ENCODE assay signal across 15 mouse cellular contexts in genomic region chr8:108899251-108899771, GRCm38 (mm10).
A peak's percentile ranks its signal among the peaks of the same experiment; 100 is the strongest.
DNase-seq lines count a peak whose midpoint lies in the region; ATAC-seq and TF ChIP-seq lines count a peak whose summit lies in the region.
"Had no signal": no experiment of that assay in that cellular context is flagged by ENCODE, and none has a peak within 500 bp of the region (broad histone marks: within the 10 kb centered on the region; RNA-seq: fewer than 3 reads in every experiment).

No protein-coding gene starts in this region.

- H3K4me1 ChIP-seq in hindbrain, embryonic 12.5 days: peaks cover 91% of the 10 kb centered on the region
- peaks cover 28% of the 10 kb centered on the region for H3K4me1 ChIP-seq in hindbrain, postnatal 0 days (ENCODE audit: insufficient read depth, low read length)
- H3K4me1 ChIP-seq in embryonic facial prominence, embryonic 12.5 days: peaks cover 83% of the 10 kb centered on the region
- H3K4me1 ChIP-seq in midbrain, embryonic 14.5 days (ENCODE audit: control insufficient read depth, insufficient read depth, low read length): peaks cover 84% of the 10 kb centered on the region
- peaks cover 55% of the 10 kb centered on the region for H3K4me1 ChIP-seq in kidney, embryonic 16.5 days (ENCODE audit: insufficient read depth, low read length)

- DNase-seq in hindbrain, postnatal 0 days (ENCODE audit: low spot score): no peak
- DNase-seq in ES-CJ7 (ENCODE audit: low read depth, low spot score): peak; percentile 56
- no peak for DNase-seq in midbrain, embryonic 14.5 days
- no peak for DNase-seq in thymus, adult 18-20 months
- DNase-seq: adrenal gland, adult 8-10 months; cerebellum, postnatal 10 days; embryo, embryonic 11 days; heart, adult 11 months; kidney, adult 2 months; kidney, postnatal 25 days; lung, postnatal 10 days had no signal

- no peaks in the 10 kb centered on the region for H3K9me3 ChIP-seq in hindbrain, embryonic 12.5 days (replicated peaks)
- no peaks in the 10 kb centered on the region for H3K9me3 ChIP-seq in hindbrain, postnatal 0 days (ENCODE audit: low read length)
- H3K9me3 ChIP-seq in embryonic facial prominence, embryonic 12.5 days: no peaks in the 10 kb centered on the region
- H3K9me3 ChIP-seq in midbrain, embryonic 14.5 days (ENCODE audit: control insufficient read depth, low read length): no peaks in the 10 kb centered on the region
- H3K9me3 ChIP-seq in kidney, embryonic 16.5 days (ENCODE audit: low read length): no peaks in the 10 kb centered on the region
- H3K9me3 ChIP-seq: limb, embryonic 15.5 days had no signal

- H3K4me2 ChIP-seq in hindbrain, embryonic 12.5 days (replicated peaks): no peak overlapping the region
- H3K4me2 ChIP-seq in hindbrain, postnatal 0 days (ENCODE audit: low read depth, low read length): no peak overlapping the region
- no peak overlapping the region for H3K4me2 ChIP-seq in embryonic facial prominence, embryonic 12.5 days (replicated peaks)
- no peak overlapping the region for H3K4me2 ChIP-seq in midbrain, embryonic 14.5 days (ENCODE audit: low read length)
- no peak overlapping the region for H3K4me2 ChIP-seq in kidney, embryonic 16.5 days (replicated peaks; ENCODE audit: low read depth, low read length)
- H3K4me2 ChIP-seq: limb, embryonic 15.5 days had no signal

- H3K27me3 ChIP-seq in hindbrain, embryonic 12.5 days: no peaks in the 10 kb centered on the region
- H3K27me3 ChIP-seq in hindbrain, postnatal 0 days (ENCODE audit: insufficient read depth, low read length): no peaks in the 10 kb centered on the region
- H3K27me3 ChIP-seq in embryonic facial prominence, embryonic 12.5 days: no peaks in the 10 kb centered on the region
- H3K27me3 ChIP-seq in midbrain, embryonic 14.5 days (ENCODE audit: control insufficient read depth, insufficient read depth, low read length): peaks cover 4% of the 10 kb centered on the region; the same call in 1 of the 2 replicates
- H3K27me3 ChIP-seq in kidney, embryonic 16.5 days (ENCODE audit: insufficient read depth, low read length): no peaks in the 10 kb centered on the region
- H3K27me3 ChIP-seq: limb, embryonic 15.5 days had no signal

- no peak for TF ChIP-seq CTCF in hindbrain, postnatal 0 days (IDR thresholded peaks at IDR 0.05; ENCODE audit: low read depth)

- H3K9ac ChIP-seq in hindbrain, embryonic 12.5 days: no peak overlapping the region
- H3K9ac ChIP-seq in hindbrain, postnatal 0 days (replicated peaks; ENCODE audit: low read length): no peak overlapping the region
- no peak overlapping the region for H3K9ac ChIP-seq in embryonic facial prominence, embryonic 12.5 days
- H3K9ac ChIP-seq in midbrain, embryonic 14.5 days (replicated peaks; ENCODE audit: low read length): no peak overlapping the region
- no peak overlapping the region for H3K9ac ChIP-seq in kidney, embryonic 16.5 days (replicated peaks; ENCODE audit: low read length)
- H3K9ac ChIP-seq: limb, embryonic 15.5 days had no signal

- WGBS in hindbrain, embryonic 12.5 days: 67% methylated on average over 14 of the region's 14 CpGs
- 63% methylated on average over 14 of the region's 14 CpGs for WGBS in hindbrain, postnatal 0 days
- 74% methylated on average over 14 of the region's 14 CpGs for WGBS in embryonic facial prominence, embryonic 12.5 days
- 64% methylated on average over 14 of the region's 14 CpGs for WGBS in midbrain, embryonic 14.5 days
- 69% methylated on average over 14 of the region's 14 CpGs for WGBS in kidney, embryonic 16.5 days

- peak; percentile 7; the same call in 1 of the 2 replicates for ATAC-seq in hindbrain, embryonic 12.5 days (ENCODE audit: low FRiP score)
- ATAC-seq in hindbrain, postnatal 0 days: no peak
- ATAC-seq in embryonic facial prominence, embryonic 12.5 days (ENCODE audit: insufficient number of reproducible peaks, insufficient read depth, low FRiP score, low TSS enrichment): no peak; the same call in 1 of the 2 replicates
- no peak for ATAC-seq in midbrain, embryonic 14.5 days (ENCODE audit: low FRiP score, low TSS enrichment)
- no peak for ATAC-seq in kidney, embryonic 16.5 days (ENCODE audit: low FRiP score, low TSS enrichment)

- H3K4me3 ChIP-seq in hindbrain, embryonic 12.5 days: no peak overlapping the region
- H3K4me3 ChIP-seq in hindbrain, postnatal 0 days (ENCODE audit: low read length): no peak overlapping the region
- no peak overlapping the region for H3K4me3 ChIP-seq in embryonic facial prominence, embryonic 12.5 days
- no peak overlapping the region for H3K4me3 ChIP-seq in midbrain, embryonic 14.5 days (replicated peaks; ENCODE audit: low read depth, low read length)
- H3K4me3 ChIP-seq in kidney, embryonic 16.5 days (ENCODE audit: low read length): no peak overlapping the region
- H3K4me3 ChIP-seq: limb, embryonic 15.5 days had no signal

- H3K36me3 ChIP-seq in hindbrain, embryonic 12.5 days: no peaks in the 10 kb centered on the region; the same call in 1 of the 2 replicates
- H3K36me3 ChIP-seq in hindbrain, postnatal 0 days (ENCODE audit: insufficient read depth, low read length): no peaks in the 10 kb centered on the region
- H3K36me3 ChIP-seq in embryonic facial prominence, embryonic 12.5 days: no peaks in the 10 kb centered on the region
- H3K36me3 ChIP-seq in midbrain, embryonic 14.5 days (ENCODE audit: control insufficient read depth, insufficient read depth, low read length): no peaks in the 10 kb centered on the region
- H3K36me3 ChIP-seq in kidney, embryonic 16.5 days (ENCODE audit: insufficient read depth, low read length): no peaks in the 10 kb centered on the region
- H3K36me3 ChIP-seq: limb, embryonic 15.5 days had no signal

- H3K27ac ChIP-seq in hindbrain, embryonic 12.5 days: peak overlapping the region; percentile 72
- no peak overlapping the region for H3K27ac ChIP-seq in hindbrain, postnatal 0 days
- peak overlapping the region; percentile 24; the same call in 1 of the 2 replicates for H3K27ac ChIP-seq in embryonic facial prominence, embryonic 12.5 days
- peak overlapping the region; percentile 60; the same call in 1 of the 2 replicates for H3K27ac ChIP-seq in midbrain, embryonic 14.5 days (replicated peaks; ENCODE audit: low read depth, low read length)
- H3K27ac ChIP-seq in kidney, embryonic 16.5 days (ENCODE audit: low read length): no peak overlapping the region

Comparison
In these comparisons a context has a peak if more than half of its experiments do, and no peak if none do; other contexts are left out.
1. H3K27ac ChIP-seq: peak in hindbrain, embryonic 12.5 days (single experiment), embryonic facial prominence, embryonic 12.5 days (single experiment) and midbrain, embryonic 14.5 days (single experiment); none in hindbrain, postnatal 0 days (single experiment) and kidney, embryonic 16.5 days (single experiment).